Mouse (Mus musculus) colon, adult 2 months (tissue): ENCODE data around the gene Mrpl51. TPM values are rescaled to one million over a fixed set of nuclear protein-coding genes. Genes with fewer than 3 reads are reported as not detected.

Experiments
- polyA plus RNA-seq: library from polyadenylated mRNA; depleted of rRNA; stranded (reverse); fragments of >200 nt; gene quantifications from 2 replicates; pipeline ENCODE4 v1.2.3, GENCODE M21; 2012; rRNA removed

The Mrpl51 gene
- polyA plus RNA-seq, result 61.8 and 98.5 TPM in 2 replicates

GRCm38 (mm10) chr6:125191332-125192015, at the start of gene Mrpl51, which contains the start of gene Ncapd2:
Gene Mrpl51, plus strand, starts transcription at chr6:125191801.
Gene Ncapd2, minus strand, starts transcription at chr6:125191701.

DNA sequence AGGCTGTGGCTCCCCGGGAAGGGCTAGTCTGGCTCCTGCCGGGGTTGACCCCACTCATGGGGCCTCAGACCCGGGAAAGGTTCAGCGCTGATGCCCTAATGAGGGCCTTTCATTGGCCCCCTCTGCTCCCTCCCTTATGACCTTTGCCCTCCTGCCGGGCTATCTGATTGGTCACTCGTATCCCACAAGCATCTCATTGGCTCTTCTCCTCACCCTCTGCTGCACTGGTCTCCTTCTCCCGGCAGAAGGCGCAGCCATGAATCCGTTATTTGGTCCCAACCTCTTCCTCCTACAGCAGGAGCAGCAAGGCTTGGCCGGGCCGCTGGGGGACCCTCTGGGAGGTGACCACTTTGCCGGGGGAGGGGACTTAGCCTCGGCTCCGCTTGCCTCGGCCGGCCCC, 46.6 kb upstream of the Mrpl51 start, which contains the start of gene Iffo1:
Gene Iffo1 (plus strand): TSS at position 241 of the 400 bp plus-strand sequence.

GRCm38 (mm10) chr6:125166051-125166751, 25.4 kb upstream of the Mrpl51 start, which contains the start of gene Gapdh:
Gene Gapdh, minus strand, starts transcription at chr6:125166467.

DNA sequence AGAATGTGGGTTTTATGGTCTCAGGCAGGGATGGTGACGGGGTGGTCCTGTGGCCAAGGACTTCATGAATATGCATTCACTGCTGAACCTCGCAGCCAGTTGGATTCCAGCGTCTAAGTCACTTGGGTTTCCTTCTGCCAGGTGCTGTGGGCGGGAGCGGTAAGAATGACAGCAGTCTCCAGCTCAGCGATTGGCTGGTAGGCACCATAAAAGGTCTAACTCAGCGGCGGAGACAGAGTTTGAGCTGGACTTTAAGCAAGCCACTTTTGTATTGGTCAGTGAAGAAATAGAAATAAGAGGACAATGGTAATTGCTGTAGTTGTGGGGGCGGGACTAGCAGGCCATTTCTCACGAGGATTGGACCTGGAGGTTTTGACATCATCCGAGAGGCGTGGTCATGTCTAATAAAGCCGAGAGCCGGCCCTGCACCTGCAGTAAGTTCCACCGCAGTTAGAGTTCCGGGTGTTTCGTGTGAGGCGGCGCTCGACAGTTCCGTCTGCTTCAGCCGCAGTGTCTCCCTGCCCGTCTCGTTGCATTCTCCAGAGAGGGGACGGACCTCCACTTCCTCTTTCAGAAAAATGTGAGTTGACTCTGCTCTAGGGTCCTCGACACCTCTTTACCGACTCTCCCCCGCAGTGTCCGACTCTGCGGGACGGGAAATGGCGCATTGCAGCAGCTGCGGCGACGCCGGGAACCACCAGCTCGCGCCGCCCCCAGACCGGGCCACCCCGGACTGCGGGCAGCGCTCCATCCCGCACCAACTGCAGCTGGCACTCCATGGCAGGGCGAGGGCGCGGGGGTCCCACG, 23.8 kb downstream of the Mrpl51 start, which contains the start of gene Vamp1:
Gene Vamp1 (plus strand): TSS at position 404 of the 807 bp plus-strand sequence.

GRCm38 (mm10) chr6:125231117-125232044, 39.8 kb downstream of the Mrpl51 start, which contains the start of gene Tapbpl:
Gene Tapbpl, minus strand, starts transcription at chr6:125231860.

DNA sequence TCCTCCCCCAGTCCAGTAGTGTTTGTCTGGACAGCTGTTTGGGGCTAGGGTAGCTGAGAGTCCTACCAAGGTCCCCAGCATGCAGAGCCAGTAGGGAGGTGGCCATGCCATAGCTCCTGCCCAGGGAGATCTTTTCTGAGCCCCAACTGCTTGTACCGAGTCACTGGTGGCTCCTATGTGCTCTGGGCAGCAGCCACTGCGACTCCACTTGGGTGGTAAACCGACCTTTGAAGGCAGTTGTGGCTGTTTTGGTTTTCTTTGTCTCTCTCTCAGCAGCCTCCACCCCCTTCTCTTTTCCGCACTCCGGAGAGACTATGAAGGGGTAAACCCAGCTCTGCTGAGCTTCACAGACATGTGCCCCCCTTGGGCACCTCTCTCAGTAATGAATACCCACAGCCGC, 45.2 kb downstream of the Mrpl51 start, which contains the start of gene Cd27:
Gene Cd27 (minus strand): TSS at position 229 of the 400 bp plus-strand sequence.

Other genes starting within 250 kb of the Mrpl51 start
- gene Cops7a, start 226.3 kb upstream of the Mrpl51 start, polyA plus RNA-seq, result 206 and 213 TPM in 2 replicates
- 8.4 and 8.6 TPM in 2 replicates for gene Pianp, start 195.1 kb upstream of the Mrpl51 start, polyA plus RNA-seq
- gene Zfp384, start 182.7 kb upstream of the Mrpl51 start, polyA plus RNA-seq, result 59.4 and 64.6 TPM in 2 replicates
- gene Ing4, start 152.0 kb upstream of the Mrpl51 start, polyA plus RNA-seq, result 37.5 and 37.7 TPM in 2 replicates
- 17.7 and 24.1 TPM in 2 replicates for gene Acrbp, start 142.1 kb upstream of the Mrpl51 start, polyA plus RNA-seq
- 71.9 and 87.7 TPM in 2 replicates for gene Lpar5, start 123.9 kb upstream of the Mrpl51 start, polyA plus RNA-seq
- 88.5 and 103 TPM in 2 replicates for gene Chd4, start 95.8 kb upstream of the Mrpl51 start, polyA plus RNA-seq
- gene Nop2, start 59.9 kb upstream of the Mrpl51 start, polyA plus RNA-seq, result 10.6 and 15.0 TPM in 2 replicates
- 13.1 and 18.1 TPM in 2 replicates for gene Iffo1, start 46.6 kb upstream of the Mrpl51 start, polyA plus RNA-seq
- 3,801 and 3,939 TPM in 2 replicates for gene Gapdh, start 25.3 kb upstream of the Mrpl51 start, polyA plus RNA-seq
- 55.4 and 66.7 TPM in 2 replicates for gene Ncapd2, start 100 bp upstream of the Mrpl51 start, polyA plus RNA-seq
- 13.8 and 17.6 TPM in 2 replicates for gene Vamp1, start 23.8 kb downstream of the Mrpl51 start, polyA plus RNA-seq
- gene Tapbpl, start 40.1 kb downstream of the Mrpl51 start, polyA plus RNA-seq, result 25.7 and 34.2 TPM in 2 replicates
- gene Cd27, start 45.2 kb downstream of the Mrpl51 start, polyA plus RNA-seq, result 1.7 and 2.4 TPM in 2 replicates
- 0.14 TPM in 1 of 2 replicates, not detected in the other for gene Tuba3a, start 94.2 kb downstream of the Mrpl51 start, polyA plus RNA-seq
- 159 and 160 TPM in 2 replicates for gene Ltbr, start 122.1 kb downstream of the Mrpl51 start, polyA plus RNA-seq
- gene Scnn1a, start 128.9 kb downstream of the Mrpl51 start, polyA plus RNA-seq, result 112 and 130 TPM in 2 replicates
- 99.3 and 119 TPM in 2 replicates for gene Tnfrsf1a, start 157.6 kb downstream of the Mrpl51 start, polyA plus RNA-seq
- gene Plekhg6, start 189.0 kb downstream of the Mrpl51 start, polyA plus RNA-seq, result 17.0 and 18.3 TPM in 2 replicates